Mouse (Mus musculus) spleen, adult 2 months (tissue): ENCODE data around the gene Cd59a. TPM values are rescaled to one million over a fixed set of nuclear protein-coding genes. Genes with fewer than 3 reads are reported as not detected.

ENCODE experiments used
- DNase-seq, 2 experiments: peaks; one replicate each; pipeline versions ENCODE4 v3.0.0 to v3.0.0-alpha.2; 2012 to 2021; ENCODE audit warnings: low spot score in 2 of 2, low read depth in 1 of 2
- H3K27ac ChIP-seq: fragments of 200-500 bp; 2 replicates; pipeline ENCODE4 v1.5.1; 2012; ENCODE audit warnings: low read length, inconsistent platforms; ENCODE audit not compliant: insufficient read depth
- H3K27me3 ChIP-seq: fragments of 200-500 bp; 2 replicates; pipeline ENCODE4 v1.6.1; 2012; ENCODE audit warnings: mild to moderate bottlenecking, moderate library complexity, low read length, inconsistent platforms; ENCODE audit not compliant: control insufficient read depth, insufficient read depth
- H3K36me3 ChIP-seq: fragments of 200-500 bp; 2 replicates; pipeline ENCODE4 v1.6.1; 2012; ENCODE audit warnings: mild to moderate bottlenecking, low read length, inconsistent platforms; ENCODE audit not compliant: control insufficient read depth, insufficient read depth
- H3K4me1 ChIP-seq: fragments of 200-500 bp; 2 replicates; pipeline ENCODE4 v1.6.1; 2011; ENCODE audit warnings: inconsistent platforms; ENCODE audit not compliant: control insufficient read depth, insufficient read depth, insufficient read length
- H3K4me3 ChIP-seq: fragments of 200-500 bp; 2 replicates; pipeline ENCODE4 v1.5.1; 2011; ENCODE audit warnings: mild to moderate bottlenecking, inconsistent platforms; ENCODE audit not compliant: insufficient read depth, insufficient read length; ENCODE audit errors: extremely low read depth
- CTCF ChIP-seq: fragments of 200-500 bp; IDR thresholded peaks from 2 replicates; pipeline ENCODE4 v1.5.1; 2011; ENCODE audit warnings: mild to moderate bottlenecking, inconsistent platforms; ENCODE audit not compliant: insufficient read depth, insufficient read length, insufficient replicate concordance; ENCODE audit errors: extremely low read depth
- POLR2A ChIP-seq: fragments of 200-500 bp; IDR thresholded peaks from 2 replicates; pipeline ENCODE4 v1.6.1; 2011; ENCODE audit warnings: low read depth, low read length, inconsistent platforms
- WGBS: fragments of 180-500 bp; shearing (Covaris S2); methylation state at CpG from one replicate; pipeline ENCODE4 v1.1.7; 2018; 5-methylcytosine and 5-hydroxymethylcytosine counted together
- polyA plus RNA-seq: library from polyadenylated mRNA; depleted of rRNA; stranded (reverse); fragments of >200 nt; gene quantifications from 2 replicates; pipeline ENCODE4 v1.2.3, GENCODE M21; 2012

The Cd59a gene
- polyA plus RNA-seq, 1 experiment = 2.5 TPM

GRCm38 (mm10) chr2:104133042-104133810, 37.6 kb downstream of the Cd59a start:
- 44% methylated on average over 12 of the region's 12 CpGs for WGBS
- DNase-seq = no peak
- no peak overlapping the region for H3K27ac ChIP-seq
- H3K27me3 ChIP-seq = no peaks in the 10 kb centered on the region
- TF ChIP-seq POLR2A = no peak
- no peak for TF ChIP-seq CTCF
- H3K4me1 ChIP-seq = no peaks in the 10 kb centered on the region
- H3K36me3 ChIP-seq = no peaks in the 10 kb centered on the region
- H3K4me3 ChIP-seq = no peak overlapping the region

- no peak overlapping the region for H3K27ac ChIP-seq
- TF ChIP-seq CTCF (peak; percentile 62; the same call in 1 of the 2 replicates), POLR2A (no peak)
- no peaks in the 10 kb centered on the region for H3K4me1 ChIP-seq
- no peak overlapping the region for H3K4me3 ChIP-seq
- WGBS = 50% methylated on average over 8 of the region's 8 CpGs
- peak; percentile 26 to 46 for DNase-seq
- H3K27me3 ChIP-seq = no peaks in the 10 kb centered on the region
- H3K36me3 ChIP-seq = no peaks in the 10 kb centered on the region
These were observed 38.8 kb downstream of the Cd59a start for GRCm38 (mm10) chr2:104134150-104135056.

- Histone ChIP-seq H3K27me3 (no peaks in the 10 kb centered on the region), H3K4me1 (no peaks in the 10 kb centered on the region), H3K4me3 (no peak overlapping the region), H3K27ac (no peak overlapping the region), H3K36me3 (no peaks in the 10 kb centered on the region)
- TF ChIP-seq CTCF (no peak), POLR2A (no peak)
- no peak for DNase-seq
- WGBS = 69% methylated on average over 2 of the region's 2 CpGs
These were observed 40.3 kb downstream of the Cd59a start for GRCm38 (mm10) chr2:104135920-104136319.

GRCm38 (mm10) chr2:104142140-104142539, 46.5 kb downstream of the Cd59a start:
- 84% methylated on average over 8 of the region's 8 CpGs for WGBS
- Histone ChIP-seq H3K36me3 (no peaks in the 10 kb centered on the region), H3K27ac (no peak overlapping the region), H3K4me3 (no peak overlapping the region), H3K4me1 (no peaks in the 10 kb centered on the region), H3K27me3 (no peaks in the 10 kb centered on the region)
- no peak for TF ChIP-seq POLR2A
- TF ChIP-seq CTCF = no peak
- no peak for DNase-seq

- TF ChIP-seq CTCF (no peak), POLR2A (no peak)
- WGBS = 91% methylated on average over 12 of the region's 12 CpGs
- H3K36me3 ChIP-seq = no peaks in the 10 kb centered on the region
- H3K27me3 ChIP-seq = no peaks in the 10 kb centered on the region
- DNase-seq = no peak
- H3K4me3 ChIP-seq = no peak overlapping the region
- no peaks in the 10 kb centered on the region for H3K4me1 ChIP-seq
- H3K27ac ChIP-seq = no peak overlapping the region
These were observed 48.4 kb downstream of the Cd59a start for GRCm38 (mm10) chr2:104144004-104144403.

- Histone ChIP-seq H3K36me3 (no peaks in the 10 kb centered on the region), H3K4me1 (no peaks in the 10 kb centered on the region), H3K4me3 (no peak overlapping the region), H3K27ac (no peak overlapping the region), H3K27me3 (no peaks in the 10 kb centered on the region)
- WGBS = 23% methylated on average over 1 of the region's 1 CpGs
- no peak for DNase-seq
- TF ChIP-seq POLR2A (no peak), CTCF (no peak)
These were observed 50.4 kb downstream of the Cd59a start for GRCm38 (mm10) chr2:104145983-104146382.
